Mouse (Mus musculus): Measurements from ENCODE around the gene Lurap1l. TPM values are rescaled to one million over a fixed set of nuclear protein-coding genes. Genes with fewer than 3 reads are reported as not detected.

Gene Lurap1l
- polyA plus RNA-seq (2012; rRNA removed): 4.2 and 4.4 TPM in 2 replicates

DNA sequence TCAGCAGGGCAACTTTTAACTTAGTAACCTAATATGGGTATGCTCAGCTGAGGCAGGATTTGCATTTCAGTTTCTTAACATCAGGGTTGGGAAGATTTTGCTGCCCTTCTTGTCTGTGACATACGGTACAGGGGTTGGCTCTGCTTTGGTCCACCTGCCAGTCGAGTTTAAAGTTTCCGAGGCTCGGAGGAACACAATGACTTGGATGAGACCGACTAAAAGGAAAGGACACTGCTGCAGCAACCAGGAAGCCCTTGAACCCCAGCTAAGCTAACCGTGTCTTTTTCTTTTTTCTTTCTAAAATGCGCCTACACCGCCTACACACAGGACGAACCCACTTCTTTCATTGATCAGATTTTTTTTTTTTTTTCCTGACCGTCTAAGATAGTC is at the start of gene Lurap1l:
Lurap1l (plus strand) TSS at position 166 of the 390 bp plus-strand sequence.
- Histone ChIP-seq H3K27me3 (ENCODE audit: control insufficient read depth, insufficient read depth, low read length) (no peaks in the 10 kb centered on the region), H3K27ac (ENCODE audit: control insufficient read depth, insufficient read depth, low read length) (no peak within 1 kb of the TSS), H3K4me3 (ENCODE audit: control insufficient read depth, insufficient read depth, low read length) (peak within 1 kb of the TSS; percentile 27), H3K4me1 (replicated peaks; ENCODE audit: control insufficient read depth, insufficient read depth, low read length) (no peaks in the 10 kb centered on the region), H3K36me3 (ENCODE audit: control insufficient read depth, insufficient read depth, low read length) (no peaks in the 10 kb centered on the region)
- 4% methylated on average over 10 of the region's 10 CpGs for WGBS
- TF ChIP-seq POLR2A (IDR thresholded peaks at IDR 0.05; ENCODE audit: control insufficient read depth, extremely low read depth, insufficient read depth, low read length, poor library complexity) (no peak), CTCF (IDR thresholded peaks at IDR 0.05; ENCODE audit: borderline replicate concordance, control insufficient read depth, extremely low read depth, insufficient read depth, low read length, poor library complexity) (no peak)
- no peak for DNase-seq

DNA sequence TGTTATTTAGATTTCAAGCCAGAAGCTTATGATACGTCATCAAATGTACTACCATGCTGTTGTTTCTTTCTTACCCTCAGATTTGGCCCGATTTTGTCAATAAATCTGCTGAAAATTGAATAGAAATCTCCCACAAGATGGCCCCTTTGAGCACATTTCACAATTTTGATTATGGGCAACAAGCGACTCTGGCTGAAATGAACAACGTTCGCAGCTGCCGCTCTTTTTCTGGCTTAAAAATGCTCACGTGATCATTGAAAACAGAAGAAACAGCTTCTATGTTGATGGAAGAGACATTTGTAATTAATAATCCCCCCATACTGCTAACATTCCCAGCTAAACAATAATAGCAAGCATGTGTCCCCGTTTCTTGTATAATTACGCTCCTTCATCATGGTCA is 47.5 kb upstream of the Lurap1l start:
- no peak for DNase-seq
- TF ChIP-seq CTCF (IDR thresholded peaks at IDR 0.05; ENCODE audit: borderline replicate concordance, control insufficient read depth, extremely low read depth, insufficient read depth, low read length, poor library complexity): no peak
- no peak for TF ChIP-seq POLR2A (IDR thresholded peaks at IDR 0.05; ENCODE audit: control insufficient read depth, extremely low read depth, insufficient read depth, low read length, poor library complexity)
- 94% methylated on average over 9 of the region's 9 CpGs for WGBS
- Histone ChIP-seq H3K4me1 (replicated peaks; ENCODE audit: control insufficient read depth, insufficient read depth, low read length) (no peaks in the 10 kb centered on the region), H3K36me3 (ENCODE audit: control insufficient read depth, insufficient read depth, low read length) (no peaks in the 10 kb centered on the region), H3K27me3 (ENCODE audit: control insufficient read depth, insufficient read depth, low read length) (no peaks in the 10 kb centered on the region), H3K4me3 (ENCODE audit: control insufficient read depth, insufficient read depth, low read length) (no peak overlapping the region), H3K27ac (ENCODE audit: control insufficient read depth, insufficient read depth, low read length) (no peak overlapping the region)

DNA sequence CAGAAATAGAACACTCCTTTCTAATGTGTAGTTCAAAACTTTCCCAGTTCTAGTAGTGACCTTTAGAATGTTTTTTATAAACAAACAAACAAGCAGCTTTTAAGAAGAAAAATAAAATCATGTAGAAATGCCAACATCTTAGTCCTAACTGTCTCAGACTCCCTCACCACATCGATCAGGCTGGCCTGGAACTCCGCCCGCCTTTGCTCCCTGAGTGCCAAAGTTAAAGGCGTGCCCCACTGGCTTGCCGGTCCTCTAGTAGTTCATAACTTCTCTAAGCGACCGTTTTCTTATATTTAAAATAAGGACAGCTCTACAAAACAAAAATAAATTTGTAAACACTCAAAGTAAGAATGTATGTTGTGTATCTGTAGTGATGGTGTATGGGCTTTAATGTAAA is 46.5 kb upstream of the Lurap1l start:
- Histone ChIP-seq H3K27ac (ENCODE audit: control insufficient read depth, insufficient read depth, low read length) (no peak overlapping the region), H3K4me3 (ENCODE audit: control insufficient read depth, insufficient read depth, low read length) (no peak overlapping the region), H3K27me3 (ENCODE audit: control insufficient read depth, insufficient read depth, low read length) (no peaks in the 10 kb centered on the region), H3K4me1 (replicated peaks; ENCODE audit: control insufficient read depth, insufficient read depth, low read length) (no peaks in the 10 kb centered on the region), H3K36me3 (ENCODE audit: control insufficient read depth, insufficient read depth, low read length) (no peaks in the 10 kb centered on the region)
- no peak for TF ChIP-seq CTCF (IDR thresholded peaks at IDR 0.05; ENCODE audit: borderline replicate concordance, control insufficient read depth, extremely low read depth, insufficient read depth, low read length, poor library complexity)
- 73% methylated on average over 7 of the region's 7 CpGs for WGBS
- no peak for DNase-seq

DNA sequence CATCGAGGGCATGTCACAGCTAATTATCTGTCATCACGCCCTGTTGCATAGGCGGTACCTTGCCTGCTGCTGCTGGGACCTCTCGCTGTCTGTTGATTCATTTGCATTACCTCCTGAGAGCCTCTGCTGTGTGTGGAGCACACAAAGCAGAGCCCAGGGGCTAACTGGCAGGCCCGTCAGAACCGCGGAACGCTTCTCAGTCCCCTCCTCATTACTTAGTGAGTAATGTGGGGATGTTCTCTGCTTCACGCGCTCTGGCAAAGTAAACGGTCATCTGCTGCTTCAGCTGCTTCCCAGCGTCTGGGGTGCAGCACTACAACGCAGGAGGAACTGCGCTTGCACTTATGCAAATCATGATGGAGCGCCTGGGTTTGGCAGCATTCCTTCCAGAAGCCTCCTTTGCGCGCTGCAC is 45.9 kb upstream of the Lurap1l start:
- no peak overlapping the region for H3K27ac ChIP-seq (ENCODE audit: control insufficient read depth, insufficient read depth, low read length)
- DNase-seq: no peak
- no peak overlapping the region for H3K4me3 ChIP-seq (ENCODE audit: control insufficient read depth, insufficient read depth, low read length)
- TF ChIP-seq CTCF (IDR thresholded peaks at IDR 0.05; ENCODE audit: borderline replicate concordance, control insufficient read depth, extremely low read depth, insufficient read depth, low read length, poor library complexity) (no peak), POLR2A (IDR thresholded peaks at IDR 0.05; ENCODE audit: control insufficient read depth, extremely low read depth, insufficient read depth, low read length, poor library complexity) (no peak)
- no peaks in the 10 kb centered on the region for H3K4me1 ChIP-seq (replicated peaks; ENCODE audit: control insufficient read depth, insufficient read depth, low read length)
- H3K27me3 ChIP-seq (ENCODE audit: control insufficient read depth, insufficient read depth, low read length): no peaks in the 10 kb centered on the region
- WGBS: 6% methylated on average over 17 of the region's 17 CpGs
- H3K36me3 ChIP-seq (ENCODE audit: control insufficient read depth, insufficient read depth, low read length): no peaks in the 10 kb centered on the region

DNA sequence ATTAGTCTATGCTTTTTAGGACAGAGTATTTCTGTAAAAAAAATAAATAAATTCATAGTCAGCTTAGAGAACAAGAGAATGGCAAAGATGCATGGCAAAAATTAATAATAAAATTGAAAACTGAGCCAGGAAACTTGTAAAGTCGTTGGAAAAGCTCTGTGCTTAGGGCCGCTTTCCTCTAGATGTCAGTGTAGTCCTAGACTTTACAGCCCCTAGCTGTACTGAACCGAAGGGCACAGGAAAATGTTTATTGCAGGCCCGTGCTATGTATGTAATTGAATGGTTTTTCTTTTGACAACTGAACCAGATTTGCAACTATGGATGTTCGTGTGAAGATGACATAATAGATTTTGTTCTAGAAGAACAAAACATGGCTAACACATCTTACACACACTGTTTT is 44.4 kb upstream of the Lurap1l start:
- no peak overlapping the region for H3K4me3 ChIP-seq (ENCODE audit: control insufficient read depth, insufficient read depth, low read length)
- TF ChIP-seq CTCF (IDR thresholded peaks at IDR 0.05; ENCODE audit: borderline replicate concordance, control insufficient read depth, extremely low read depth, insufficient read depth, low read length, poor library complexity) (no peak), POLR2A (IDR thresholded peaks at IDR 0.05; ENCODE audit: control insufficient read depth, extremely low read depth, insufficient read depth, low read length, poor library complexity) (no peak)
- H3K4me1 ChIP-seq (replicated peaks; ENCODE audit: control insufficient read depth, insufficient read depth, low read length): no peaks in the 10 kb centered on the region
- no peaks in the 10 kb centered on the region for H3K36me3 ChIP-seq (ENCODE audit: control insufficient read depth, insufficient read depth, low read length)
- DNase-seq: no peak
- no peak overlapping the region for H3K27ac ChIP-seq (ENCODE audit: control insufficient read depth, insufficient read depth, low read length)
- H3K27me3 ChIP-seq (ENCODE audit: control insufficient read depth, insufficient read depth, low read length): no peaks in the 10 kb centered on the region
- WGBS: 32% methylated on average over 5 of the region's 5 CpGs

DNA sequence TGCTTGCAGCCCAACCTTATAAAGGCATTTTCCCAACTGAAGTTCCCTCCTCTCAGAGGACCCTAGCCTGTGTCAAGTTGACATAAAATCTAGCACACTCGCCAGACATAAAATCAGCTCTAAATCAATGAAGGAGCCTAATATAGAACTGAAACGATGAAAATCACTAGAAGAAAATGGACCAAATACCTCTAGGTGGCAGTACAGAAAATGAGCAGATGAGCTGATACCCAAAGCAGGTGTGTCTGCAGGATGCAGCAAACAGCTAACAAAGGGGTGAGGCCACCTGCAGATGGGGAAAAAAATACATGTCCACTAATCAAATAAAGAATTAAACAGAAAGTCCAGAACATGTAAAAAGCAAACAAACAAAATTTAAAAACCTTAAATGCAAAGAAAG is 40.8 kb upstream of the Lurap1l start:
- Histone ChIP-seq H3K4me3 (ENCODE audit: control insufficient read depth, insufficient read depth, low read length) (no peak overlapping the region), H3K36me3 (ENCODE audit: control insufficient read depth, insufficient read depth, low read length) (no peaks in the 10 kb centered on the region), H3K27me3 (ENCODE audit: control insufficient read depth, insufficient read depth, low read length) (no peaks in the 10 kb centered on the region), H3K27ac (ENCODE audit: control insufficient read depth, insufficient read depth, low read length) (no peak overlapping the region), H3K4me1 (replicated peaks; ENCODE audit: control insufficient read depth, insufficient read depth, low read length) (no peaks in the 10 kb centered on the region)
- DNase-seq: no peak
- 44% methylated on average over 2 of the region's 2 CpGs for whole genome bisulfite sequencing
- TF ChIP-seq POLR2A (IDR thresholded peaks at IDR 0.05; ENCODE audit: control insufficient read depth, extremely low read depth, insufficient read depth, low read length, poor library complexity) (no peak), CTCF (IDR thresholded peaks at IDR 0.05; ENCODE audit: borderline replicate concordance, control insufficient read depth, extremely low read depth, insufficient read depth, low read length, poor library complexity) (no peak)
